Mouse (Mus musculus): ENCODE measurements around the gene Ifi203.
A peak's percentile ranks its signal among the peaks of the same experiment; 100 is the strongest.
"Not testable (repeated sequence)": the region's sequence is repeated elsewhere in the genome, so short reads cannot be mapped to it uniquely, and the experiment has no call there.

Gene Ifi203

GRCm38 (mm10) chr1:173941924-173942779 lies at the start of gene Ifi203, which contains the start of gene Mndal:
Ifi203 (minus strand) TSS chr1:173942672.
Mndal (minus strand) TSS chr1:173942491.
- DNase-seq, result not testable (repeated sequence)

- not testable (repeated sequence) for DNase-seq
Observed at GRCm38 (mm10) chr1:173982694-173983305, 40.3 kb upstream of the Ifi203 start, which contains the start of gene Ifi202b. Ifi202b (minus strand) TSS chr1:173982744.

DNA sequence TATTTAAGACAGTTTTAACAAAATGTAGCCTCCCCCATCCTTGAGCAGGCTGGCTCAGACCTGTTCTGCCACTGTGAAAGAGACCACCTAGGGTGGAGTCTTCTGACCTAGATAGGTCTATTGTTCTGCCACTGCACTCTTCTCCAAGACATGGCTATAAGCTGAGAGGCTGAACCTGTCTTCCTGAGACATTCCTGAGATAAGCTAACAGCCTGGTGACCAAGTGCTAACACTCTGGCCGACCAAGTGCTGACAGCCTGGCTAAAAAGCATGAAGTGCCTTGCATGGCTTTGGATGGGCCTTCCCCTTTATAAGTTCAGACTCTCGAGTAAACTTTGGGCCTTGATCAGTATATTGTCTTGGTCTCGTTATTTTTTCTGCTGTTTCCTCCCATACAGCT lies 38.6 kb upstream of the Ifi203 start:
- DNase-seq, result not testable (repeated sequence)

DNA sequence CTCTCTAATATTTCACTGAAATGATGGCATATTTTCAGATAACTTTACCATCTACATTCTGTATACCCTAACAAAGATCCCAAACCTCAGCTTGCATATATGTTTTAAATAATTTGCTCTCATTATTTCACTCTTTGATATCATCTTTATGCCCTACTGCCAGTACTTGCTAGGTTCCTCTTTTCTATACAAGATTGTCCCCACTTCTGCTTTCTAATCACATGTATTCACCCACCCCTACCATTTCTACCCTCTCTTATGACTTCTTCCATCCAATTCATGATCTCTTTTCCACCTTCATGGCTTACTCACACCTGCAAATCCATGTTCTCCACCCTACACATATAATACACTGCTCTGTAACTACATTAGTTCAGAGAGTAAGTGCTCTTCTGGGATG lies 35.1 kb upstream of the Ifi203 start:
- DNase-seq, result no peak

DNA sequence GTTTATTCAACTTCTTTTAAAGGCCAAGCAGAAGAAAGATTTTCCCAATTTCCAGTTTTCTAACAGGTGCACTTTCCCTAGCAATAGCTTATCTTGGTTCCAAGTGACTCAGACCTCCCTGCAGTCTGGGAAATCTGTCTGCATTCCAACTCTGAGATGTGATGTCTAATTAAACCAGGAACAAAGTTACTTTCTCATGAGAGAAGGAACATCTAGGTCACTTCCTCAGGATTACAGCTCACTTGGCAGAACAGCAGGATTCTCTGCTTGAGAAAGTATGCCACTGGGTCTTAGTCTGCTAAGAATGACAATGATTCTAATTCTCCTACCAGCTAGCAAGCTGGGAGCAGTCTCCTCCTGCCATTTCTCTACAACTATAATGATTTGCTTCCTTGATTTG lies 30.6 kb upstream of the Ifi203 start:
- no peak for DNase-seq

GRCm38 (mm10) chr1:173961491-173961890 lies 19.0 kb upstream of the Ifi203 start:
- DNase-seq, result not testable (repeated sequence)

DNA sequence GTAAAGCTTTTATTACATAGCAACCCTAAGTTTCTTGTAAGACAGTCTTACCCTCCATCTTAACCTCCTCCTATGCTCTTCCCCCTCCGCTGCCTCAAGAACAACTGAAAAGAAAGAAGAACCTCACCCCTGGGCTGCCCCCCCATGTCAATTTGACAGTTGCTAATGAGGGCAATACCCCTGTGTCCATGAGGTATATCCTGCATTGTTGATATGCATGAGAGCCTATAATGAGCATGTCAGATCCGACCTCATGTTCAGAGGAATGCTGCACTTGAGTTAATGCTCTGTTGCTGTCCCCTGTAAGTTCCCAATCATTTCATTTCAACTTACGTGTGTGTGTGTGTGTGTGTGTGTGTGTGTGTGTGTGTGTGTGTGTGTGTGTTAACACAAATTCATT lies 17.5 kb upstream of the Ifi203 start:
- DNase-seq, result not testable (repeated sequence)

DNA sequence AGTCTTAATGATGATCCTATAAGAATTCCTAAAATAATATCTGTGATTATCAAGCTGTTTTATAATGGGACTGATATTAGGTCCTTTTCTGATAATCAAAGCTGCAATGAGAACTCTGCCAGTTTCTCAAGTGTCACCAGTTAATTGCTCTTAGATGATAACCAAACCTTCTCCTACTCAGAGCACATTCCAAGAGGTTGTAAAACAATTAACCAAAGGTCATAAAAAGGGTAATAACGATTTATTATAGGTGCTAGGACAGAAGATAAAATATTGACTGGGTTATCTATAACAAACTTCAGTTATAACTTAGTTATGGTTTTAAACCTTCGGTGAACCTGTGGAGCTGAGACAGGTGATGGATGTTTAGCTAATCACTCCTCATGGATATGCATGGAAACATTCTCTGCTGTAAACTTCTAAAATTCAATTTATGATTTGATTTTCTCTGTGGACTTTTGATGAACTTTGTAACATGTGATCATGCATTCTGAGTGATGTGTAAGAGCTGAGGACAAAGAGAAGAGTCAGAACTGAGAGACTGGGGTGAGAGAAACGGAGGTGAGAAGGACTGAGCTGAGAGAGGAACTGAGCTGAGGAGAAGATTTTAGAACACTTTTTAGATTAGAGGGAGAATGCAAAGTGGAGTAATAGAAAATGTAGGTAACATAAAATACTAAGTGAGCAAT lies 13.5 kb upstream of the Ifi203 start:
- not testable (repeated sequence) for DNase-seq

GRCm38 (mm10) chr1:173955071-173955796 lies 12.8 kb upstream of the Ifi203 start:
- no peak for DNase-seq

- DNase-seq, result no peak
Observed at GRCm38 (mm10) chr1:173953563-173953962, 11.1 kb upstream of the Ifi203 start.

GRCm38 (mm10) chr1:173949044-173949443 lies 6.6 kb upstream of the Ifi203 start:
- DNase-seq, result not testable (repeated sequence)

DNA sequence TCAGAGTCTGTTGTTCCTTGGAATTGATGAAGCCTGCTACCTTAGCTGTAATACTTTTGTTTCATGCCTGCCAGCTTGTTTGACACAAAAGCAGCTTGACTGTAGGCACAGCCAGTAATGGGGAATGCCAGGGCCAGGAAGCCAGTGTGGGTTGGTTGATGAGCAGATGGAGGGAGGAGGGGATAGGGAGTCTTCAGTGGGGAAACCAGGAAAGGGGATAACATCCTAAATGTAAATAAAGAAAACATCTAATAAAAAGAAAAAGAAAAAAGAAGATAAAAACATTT lies 251 bp upstream of the Ifi203 start:
- DNase-seq, result peak in 1 of 2 experiments; percentile 29

- DNase-seq, result not testable (repeated sequence)
Observed at GRCm38 (mm10) chr1:173941522-173941921, 950 bp downstream of the Ifi203 start.

DNA sequence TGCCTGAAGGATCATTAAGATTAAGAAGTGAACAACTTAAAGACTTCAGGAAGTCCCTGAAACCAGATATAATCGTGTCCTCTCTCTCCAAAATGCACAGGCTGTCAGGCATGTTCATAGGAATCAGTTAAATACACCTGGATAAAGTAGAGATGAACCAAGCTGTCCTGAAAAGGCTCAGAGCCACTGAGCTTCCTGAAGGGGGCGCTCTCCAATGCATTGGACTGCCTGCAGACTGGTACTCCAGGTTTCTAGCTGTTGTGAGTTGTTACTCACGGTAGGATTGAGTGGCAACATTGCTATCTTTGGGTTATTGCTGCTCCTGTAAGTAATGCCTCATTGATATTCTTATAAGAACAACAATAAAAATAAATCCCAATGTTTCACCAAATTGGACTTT lies 23.2 kb downstream of the Ifi203 start:
- DNase-seq, result not testable (repeated sequence)

- no peak for DNase-seq
Observed at GRCm38 (mm10) chr1:173914559-173914958, 27.9 kb downstream of the Ifi203 start.

DNA sequence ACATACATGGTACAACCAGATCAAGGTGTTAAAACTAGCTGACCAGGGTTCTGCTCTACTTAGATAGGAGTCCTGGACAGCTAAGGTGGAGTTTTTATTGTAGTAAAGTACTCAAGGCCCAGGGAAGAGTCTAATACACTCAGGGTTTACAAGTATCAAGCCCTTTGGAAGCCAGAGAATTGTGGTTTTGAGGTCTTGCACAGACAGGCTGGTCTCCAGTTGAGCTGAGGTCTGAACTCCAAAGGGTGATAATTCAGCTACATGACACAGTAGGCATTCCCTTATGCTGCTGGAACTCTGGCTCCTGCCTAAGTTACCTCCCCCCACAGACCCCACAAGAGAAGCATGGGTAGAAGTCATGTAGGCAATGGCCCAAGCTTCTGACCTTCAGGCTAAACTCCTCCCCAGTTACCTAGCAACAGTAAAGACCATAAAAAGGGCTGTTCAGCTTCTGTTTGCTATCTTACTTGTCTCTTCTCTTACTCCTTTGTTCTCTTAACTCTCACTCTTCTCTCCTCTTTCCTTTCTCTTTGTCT lies 29.1 kb downstream of the Ifi203 start:
- DNase-seq, result not testable (repeated sequence)

- not testable (repeated sequence) for DNase-seq
Observed at GRCm38 (mm10) chr1:173912548-173913255, 29.8 kb downstream of the Ifi203 start, which contains the start of gene Ifi211. Ifi211 (minus strand) TSS chr1:173913046.

DNA sequence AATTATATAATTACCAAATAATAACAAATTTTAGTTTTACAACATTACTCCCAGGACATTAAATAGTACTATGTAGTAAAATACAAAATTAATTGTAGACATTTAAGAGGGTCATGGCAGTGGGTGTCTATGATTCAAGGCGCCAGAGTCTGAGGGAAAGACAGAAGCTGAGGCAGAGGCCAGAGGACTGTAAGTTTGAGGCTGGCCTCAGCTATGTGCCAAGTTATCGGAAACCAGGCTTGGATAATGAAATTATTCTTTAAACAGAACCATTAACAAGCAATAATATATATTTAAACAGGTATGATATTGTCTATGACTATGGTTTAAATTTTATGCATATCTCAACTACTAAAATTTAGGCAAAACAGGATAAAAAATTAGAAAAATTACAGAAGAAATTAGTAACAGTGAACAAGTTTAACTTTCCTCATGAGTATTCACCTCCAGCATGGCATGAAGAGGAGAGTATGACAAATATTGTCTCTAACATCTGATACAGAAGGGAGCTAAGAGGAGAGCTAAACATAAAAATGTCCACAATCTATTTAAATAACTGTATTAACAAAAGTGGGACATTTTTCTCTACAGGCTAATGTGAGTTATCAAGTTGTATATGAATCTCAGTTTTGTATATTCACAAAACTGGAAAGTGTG lies 30.5 kb downstream of the Ifi203 start:
- DNase-seq, result no peak

GRCm38 (mm10) chr1:173908390-173908789 lies 34.1 kb downstream of the Ifi203 start:
- not testable (repeated sequence) for DNase-seq

DNA sequence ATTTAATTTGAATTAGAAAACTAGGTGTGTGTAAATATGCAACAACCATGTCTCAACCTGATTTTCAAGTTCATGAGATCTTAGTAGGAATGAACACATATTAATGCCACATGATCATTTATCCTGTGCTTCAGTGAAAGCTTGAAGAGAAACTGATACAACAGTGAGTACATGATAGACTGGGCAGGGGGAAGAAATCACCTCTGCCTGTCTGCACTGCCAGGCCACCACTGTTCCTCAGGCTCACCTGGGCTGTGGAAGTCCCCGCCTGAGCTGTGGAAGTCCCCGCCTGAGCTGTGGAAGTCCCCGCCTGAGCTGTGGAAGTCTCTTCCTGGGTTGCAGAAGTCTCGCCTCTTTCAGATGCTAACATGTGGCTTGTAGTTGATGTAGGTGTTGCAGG lies 36.6 kb downstream of the Ifi203 start:
- peak in 1 of 2 experiments; percentile 9 for DNase-seq

DNA sequence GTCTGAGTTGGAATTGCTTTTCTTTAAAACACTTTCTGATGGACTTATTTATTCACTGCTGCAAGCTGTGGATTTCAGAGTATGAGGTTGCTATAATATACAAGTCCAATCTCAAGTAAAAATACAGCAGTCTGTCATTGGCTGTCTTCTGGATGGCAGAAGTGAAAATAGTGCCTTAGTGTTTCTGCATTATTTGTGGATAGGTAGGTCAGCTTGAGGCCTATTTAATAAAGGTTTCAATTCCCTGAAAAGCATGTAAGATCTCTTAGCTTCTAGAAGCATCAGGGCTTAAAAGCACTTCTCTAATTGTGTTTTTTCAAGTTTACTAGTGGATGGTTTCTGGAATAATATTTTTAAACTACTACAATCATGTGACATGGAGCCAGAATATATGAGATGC lies 52.7 kb downstream of the Ifi203 start:
- not testable (repeated sequence) for DNase-seq
